Mouse (Mus musculus) mature B cell (primary cell): ENCODE data around the gene Rhbdf2.
"Not testable (repeated sequence)": the region's sequence is repeated elsewhere in the genome, so short reads cannot be mapped to it uniquely, and the experiment has no call there.

ENCODE experiments used
- in situ Hi-C: fragments of 300-500 bp; cut with MboI; formaldehyde crosslinking; loops from 2 replicates; pipeline ENCODE4 v1.14.3; 2019

The Rhbdf2 gene

GRCm38 (mm10) chr11:116626299-116627071 lies at the start of gene Rhbdf2:
TSS of gene Rhbdf2 (minus strand) at chr11:116627019.
- in situ Hi-C loops: loop anchor here (5.0 kb wide), 1 partner anchor 34 kb away; no protein-coding TSS in a partner anchor

- in situ Hi-C loops: no loop called here
These were observed 49.6 kb upstream of the Rhbdf2 start for GRCm38 (mm10) chr11:116676175-116676976.

GRCm38 (mm10) chr11:116675429-116675828 lies 48.6 kb upstream of the Rhbdf2 start:
- in situ Hi-C loops: not testable (repeated sequence)

- in situ Hi-C loops: no loop called here
These were observed 48.0 kb upstream of the Rhbdf2 start for GRCm38 (mm10) chr11:116674616-116675379.

GRCm38 (mm10) chr11:116673410-116673809 lies 46.6 kb upstream of the Rhbdf2 start:
- in situ Hi-C loops: no loop called here

GRCm38 (mm10) chr11:116672595-116672994 lies 45.8 kb upstream of the Rhbdf2 start:
- in situ Hi-C loops: no loop called here

- in situ Hi-C loops: no loop called here
These were observed 45.1 kb upstream of the Rhbdf2 start for GRCm38 (mm10) chr11:116671845-116672434.

GRCm38 (mm10) chr11:116671112-116671844 lies 44.5 kb upstream of the Rhbdf2 start:
- in situ Hi-C loops: no loop called here

- in situ Hi-C loops: no loop called here
These were observed 43.6 kb upstream of the Rhbdf2 start for GRCm38 (mm10) chr11:116670386-116670785.

GRCm38 (mm10) chr11:116669787-116670365 lies 43.1 kb upstream of the Rhbdf2 start:
- in situ Hi-C loops: no loop called here

GRCm38 (mm10) chr11:116669316-116669715 lies 42.5 kb upstream of the Rhbdf2 start:
- in situ Hi-C loops: no loop called here

GRCm38 (mm10) chr11:116668839-116669238 lies 42.0 kb upstream of the Rhbdf2 start:
- in situ Hi-C loops: no loop called here

GRCm38 (mm10) chr11:116668381-116668825 lies 41.6 kb upstream of the Rhbdf2 start:
- in situ Hi-C loops: no loop called here

- in situ Hi-C loops: no loop called here
These were observed 41.1 kb upstream of the Rhbdf2 start for GRCm38 (mm10) chr11:116667930-116668329.

- in situ Hi-C loops: not testable (repeated sequence)
These were observed 40.2 kb upstream of the Rhbdf2 start for GRCm38 (mm10) chr11:116667012-116667411.

- in situ Hi-C loops: no loop called here
These were observed 39.7 kb upstream of the Rhbdf2 start for GRCm38 (mm10) chr11:116666566-116666965.

GRCm38 (mm10) chr11:116665289-116665688 lies 38.5 kb upstream of the Rhbdf2 start:
- in situ Hi-C loops: no loop called here

- in situ Hi-C loops: no loop called here
These were observed 35.1 kb upstream of the Rhbdf2 start for GRCm38 (mm10) chr11:116661948-116662377.

- in situ Hi-C loops: no loop called here
These were observed 34.6 kb upstream of the Rhbdf2 start for GRCm38 (mm10) chr11:116661291-116661947.

GRCm38 (mm10) chr11:116660181-116660580 lies 33.4 kb upstream of the Rhbdf2 start:
- in situ Hi-C loops: no loop called here
